Comparison of ENCODE assay signal across 7 mouse cellular contexts in genomic region chr5:108000776-108001548, GRCm38 (mm10). TPM values are rescaled to one million over a fixed set of nuclear protein-coding genes. Genes with fewer than 3 reads are reported as not detected.
DNase-seq lines count a peak whose midpoint lies in the region; ATAC-seq and TF ChIP-seq lines count a peak whose summit lies in the region.

No protein-coding gene starts in this region.

- peak overlapping the region; percentile 92 for H3K27ac ChIP-seq in gastrocnemius, adult 2 months
- no peak overlapping the region for H3K27ac ChIP-seq in intestine, embryonic 14.5 days (ENCODE audit: low read depth)

- WGBS in intestine, embryonic 14.5 days: 16% methylated on average over 20 of the region's 20 CpGs

- H3K4me3 ChIP-seq in gastrocnemius, adult 2 months: peak overlapping the region; percentile 88
- peak overlapping the region; percentile 58 for H3K4me3 ChIP-seq in intestine, embryonic 14.5 days (ENCODE audit: low read depth, low read length)

- no peaks in the 10 kb centered on the region for H3K27me3 ChIP-seq in intestine, embryonic 14.5 days (replicated peaks; ENCODE audit: control insufficient read depth, insufficient read depth, low read length)

- peak; percentile 40; the same call in 1 of the 2 replicates for ATAC-seq in intestine, embryonic 14.5 days (replicated peaks; ENCODE audit: low FRiP score, low TSS enrichment, low read depth)
- ATAC-seq in megakaryocyte-erythroid progenitor cell, adult 5-6 weeks (replicated peaks; ENCODE audit: low FRiP score, low TSS enrichment, poor library complexity, severe bottlenecking): peak; percentile 69

- intact Hi-C loops in gastrocnemius, adult 2 months (cut with DNase I): no loop called here
- intact Hi-C loops in left cerebral cortex, postnatal 25 days (cut with DNase I): no loop called here

- H3K4me1 ChIP-seq in intestine, embryonic 14.5 days (replicated peaks; ENCODE audit: control insufficient read depth, insufficient read depth, low read length): no peaks in the 10 kb centered on the region

- DNase-seq in adipocyte (ENCODE audit: low spot score): peak; percentile 77
- DNase-seq in cerebellum, postnatal 25 days: peak; percentile 55 to 72
- DNase-seq in gastrocnemius, adult 2 months: peak; percentile 78
- peak; percentile 81 for DNase-seq in intestine, embryonic 14.5 days (ENCODE audit: low spot score)
- DNase-seq in left cerebral cortex, postnatal 25 days (ENCODE audit: low spot score in 2 of 2): peak; percentile 57 to 65
- peak; percentile 42 for DNase-seq in right cerebral cortex, postnatal 4 days

- H3K4me2 ChIP-seq in intestine, embryonic 14.5 days (ENCODE audit: low read length): peak overlapping the region; percentile 55

- no peaks in the 10 kb centered on the region for H3K36me3 ChIP-seq in intestine, embryonic 14.5 days (ENCODE audit: control insufficient read depth, insufficient read depth, low read length)

- peak overlapping the region; percentile 58 for H3K9ac ChIP-seq in intestine, embryonic 14.5 days (ENCODE audit: low read length)

- no peaks in the 10 kb centered on the region for H3K9me3 ChIP-seq in intestine, embryonic 14.5 days (ENCODE audit: control insufficient read depth, low read length)

- no peak; the same call in 1 of the 2 replicates for TF ChIP-seq CTCF in gastrocnemius, adult 2 months (IDR thresholded peaks at IDR 0.05)

RNA-seq across cellular contexts. Expression of gene Fam69a, which starts 14.1 kb away (rescaled TPM):
- total RNA-seq in gastrocnemius, adult 2 months (2021): 10 to 100 TPM; 19.8 to 26.1 TPM
- polyA plus RNA-seq in intestine, embryonic 14.5 days (2014; fragmentation: Nextera tagmentation; extraction: Ambion mirVana): 24.5 and 25.0 TPM in 2 replicates
- total RNA-seq in left cerebral cortex, postnatal 25 days (2021): 10 to 100 TPM; 31.4 to 32.1 TPM
- total RNA-seq in megakaryocyte-erythroid progenitor cell, adult 5-6 weeks (2014; fragmentation: Nextera tagmentation): 29.1 and 44.1 TPM in 2 replicates
- 19.2 and 23.6 TPM in 2 replicates for total RNA-seq in megakaryocyte-erythroid progenitor cell, adult 5-6 weeks (2017)
